Mouse (Mus musculus): ENCODE measurements around the gene Fuk. TPM values are rescaled to one million over a fixed set of nuclear protein-coding genes. Genes with fewer than 3 reads are reported as not detected.
"Not testable (repeated sequence)": the region's sequence is repeated elsewhere in the genome, so short reads cannot be mapped to it uniquely, and the experiment has no call there.

Gene Fuk
- total RNA-seq, 2 experiments from 2014 or later, result 4.1 to 5.0 TPM

GRCm38 (mm10) chr8:110919341-110920031, 17.2 kb upstream of the Fuk start, which contains the start of gene St3gal2:
St3gal2 (plus strand) TSS chr8:110919922.
- DNase-seq, result peak; percentile 79

DNA sequence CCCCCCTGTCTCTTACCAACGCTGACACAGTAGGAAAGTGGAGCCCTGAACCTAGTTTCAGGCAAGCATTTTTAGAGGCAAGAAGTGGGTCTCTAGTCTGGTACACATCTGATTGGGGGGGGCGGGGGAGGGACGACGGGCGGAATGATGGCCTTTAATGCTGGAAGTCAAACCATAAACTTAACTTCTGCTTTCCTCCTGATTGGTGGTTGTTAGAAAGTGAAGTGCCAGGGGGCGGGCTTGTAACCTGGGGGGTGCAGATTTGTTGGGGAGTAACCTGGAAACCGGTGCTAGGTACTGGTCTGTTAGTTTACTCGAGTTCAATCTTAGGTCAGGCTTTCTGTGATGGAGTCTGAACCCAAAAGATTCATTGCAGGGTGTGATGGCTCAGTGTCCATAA, 16.2 kb upstream of the Fuk start:
- DNase-seq, result no peak

- DNase-seq, result no peak
These were observed 15.7 kb upstream of the Fuk start for GRCm38 (mm10) chr8:110918027-110918426.

- no peak for DNase-seq
These were observed 15.1 kb upstream of the Fuk start for GRCm38 (mm10) chr8:110917415-110917814.

DNA sequence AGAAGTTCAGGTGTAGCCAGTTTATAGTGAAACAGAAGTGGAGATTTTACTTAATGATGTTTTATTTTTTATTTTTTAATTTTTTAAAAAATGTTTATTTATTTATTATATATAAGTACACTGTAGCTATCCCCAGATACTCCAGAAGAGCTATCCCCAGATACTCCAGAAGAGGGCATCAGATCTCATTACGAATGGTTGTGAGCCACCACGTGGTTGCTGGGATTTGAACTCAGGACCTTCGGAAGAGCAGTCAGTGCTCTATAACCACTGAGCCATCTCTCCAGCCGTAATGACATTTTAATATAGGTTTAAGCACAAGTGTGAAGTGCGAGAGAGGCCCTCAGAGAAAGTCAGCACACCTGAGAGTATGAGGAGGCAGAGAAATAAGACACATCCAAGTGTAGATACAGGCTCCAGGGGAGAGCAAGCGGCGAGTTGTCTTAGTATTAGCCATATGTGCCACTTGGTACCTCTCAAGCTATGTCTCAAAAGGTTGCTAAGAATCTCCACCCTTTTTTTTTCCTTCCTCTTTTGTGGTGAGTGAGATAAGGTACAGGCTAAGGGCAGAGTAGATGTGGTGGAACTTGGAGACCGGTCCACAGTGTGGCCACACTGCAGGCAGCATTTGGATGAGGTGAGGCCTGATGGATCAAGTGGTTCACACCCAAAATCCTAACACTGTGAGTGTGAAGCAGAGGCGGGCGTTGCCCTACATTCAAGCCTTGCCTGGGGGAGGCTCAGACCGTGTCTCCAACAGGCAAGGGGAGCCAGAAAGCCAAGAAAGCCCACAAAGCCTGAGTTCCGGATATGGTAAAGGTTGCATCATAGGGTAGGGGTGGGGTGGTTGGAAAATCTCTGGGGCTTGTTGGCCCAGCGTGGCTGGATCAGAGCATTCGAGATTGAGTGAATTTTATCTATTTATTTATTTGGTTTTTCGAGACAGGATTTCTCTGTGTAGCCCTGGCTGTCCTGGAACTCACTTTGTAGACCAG, 9.6 kb upstream of the Fuk start:
- DNase-seq, result no peak

- DNase-seq, result not testable (repeated sequence)
These were observed 7.6 kb upstream of the Fuk start for GRCm38 (mm10) chr8:110909850-110910249.

GRCm38 (mm10) chr8:110906682-110907081, 4.4 kb upstream of the Fuk start:
- DNase-seq, result no peak

GRCm38 (mm10) chr8:110905404-110905803, 3.1 kb upstream of the Fuk start:
- no peak for DNase-seq

DNA sequence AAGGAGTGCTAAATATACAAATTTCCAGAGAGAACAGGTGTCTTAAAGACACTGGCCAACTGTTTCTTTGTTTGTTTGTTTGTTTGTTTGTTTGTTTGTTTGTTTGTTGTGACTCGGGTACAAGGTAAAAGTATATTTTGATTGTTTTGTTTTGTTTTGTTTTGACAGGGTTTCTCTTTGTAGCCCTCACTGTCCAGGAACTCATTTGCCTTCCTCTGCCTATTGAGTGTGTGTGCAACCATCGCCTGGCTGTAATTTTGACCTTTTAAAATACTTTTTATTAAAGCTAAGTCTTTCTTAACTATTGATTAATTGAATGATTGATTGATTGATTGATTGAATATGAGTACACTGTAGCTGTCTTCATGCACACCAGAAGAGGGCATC, 284 bp upstream of the Fuk start:
- DNase-seq, result no peak

GRCm38 (mm10) chr8:110901056-110901455, 1.2 kb downstream of the Fuk start:
- DNase-seq, result no peak

- DNase-seq, result no peak
These were observed 4.8 kb downstream of the Fuk start for GRCm38 (mm10) chr8:110897495-110897894.

DNA sequence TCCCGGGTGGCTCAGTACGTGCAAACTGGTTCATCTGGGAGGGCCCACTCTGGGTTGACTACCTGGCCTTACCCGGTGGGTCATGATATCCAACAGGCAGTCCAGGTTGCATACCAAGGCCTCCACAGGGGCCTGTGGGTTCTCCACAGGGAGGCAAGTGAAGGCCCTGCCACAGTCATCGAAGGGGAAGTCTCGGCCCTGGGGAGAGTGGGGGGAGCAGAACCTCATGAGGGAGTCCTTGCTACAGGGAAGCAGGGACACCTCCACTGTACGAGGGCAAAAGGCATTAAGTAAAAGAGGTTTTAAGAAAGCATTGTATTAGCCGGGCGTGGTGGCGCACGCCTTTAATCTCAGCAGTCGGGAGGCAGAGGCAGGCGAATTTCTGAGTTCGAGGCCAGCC, 6.5 kb downstream of the Fuk start:
- no peak for DNase-seq

- no peak for DNase-seq
These were observed 7.0 kb downstream of the Fuk start for GRCm38 (mm10) chr8:110895254-110895653.

DNA sequence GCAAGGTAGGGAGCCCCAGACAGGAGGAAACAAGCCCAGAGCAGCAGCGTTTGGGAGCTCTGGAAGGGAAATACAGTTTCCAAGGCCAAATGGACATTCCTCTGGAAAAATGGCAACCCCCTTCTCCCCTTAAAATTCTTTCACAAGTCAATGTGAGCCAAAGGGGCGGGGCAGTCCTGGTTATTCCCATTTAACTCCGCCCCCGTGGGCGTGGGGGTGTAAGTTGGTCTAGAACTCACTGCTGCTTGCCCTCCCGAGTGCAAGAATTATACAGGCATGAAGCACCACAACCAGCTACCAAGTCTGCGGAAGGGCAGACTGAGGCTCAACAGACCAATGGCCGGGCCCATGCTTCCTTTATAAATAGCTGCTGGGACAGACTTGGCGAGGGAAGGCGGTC, 7.4 kb downstream of the Fuk start:
- no peak for DNase-seq

DNA sequence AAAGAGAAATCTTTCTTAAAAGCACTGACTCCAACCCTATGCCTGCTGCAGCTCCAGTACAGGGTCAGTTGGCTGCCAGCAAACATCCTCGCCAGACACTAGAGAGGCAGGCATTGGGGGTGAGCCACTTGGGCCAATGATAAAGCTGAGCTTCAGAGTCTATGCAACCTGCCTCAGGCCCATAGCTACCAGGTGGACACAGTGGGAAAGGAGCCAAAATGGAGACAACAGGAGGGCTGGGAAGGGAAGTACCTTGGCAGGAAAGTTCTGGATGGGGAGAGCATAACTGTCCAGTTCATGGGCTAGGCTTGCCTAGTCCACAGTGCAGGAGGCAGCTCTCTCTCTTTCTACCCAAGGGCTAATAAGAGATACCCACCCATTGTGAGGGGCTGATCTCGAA, 9.4 kb downstream of the Fuk start:
- no peak for DNase-seq

DNA sequence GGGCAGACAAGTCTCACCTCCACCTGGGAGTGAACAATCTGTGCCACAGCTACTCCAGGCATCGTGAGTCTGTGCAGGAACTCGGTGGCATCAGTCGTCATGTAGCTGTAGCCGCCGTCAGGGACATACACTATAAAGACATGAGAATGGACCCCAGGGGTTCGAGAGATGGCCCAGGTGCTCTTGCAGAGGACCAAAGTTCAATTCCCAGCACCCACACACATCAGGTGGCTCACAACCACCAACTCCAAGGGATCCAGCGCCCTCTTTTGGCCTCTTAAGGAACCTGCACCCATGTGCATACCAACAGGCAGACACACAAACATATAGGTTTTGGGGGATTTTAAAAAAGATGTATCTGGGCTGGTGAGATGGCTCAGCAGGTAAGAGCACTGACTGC, 10.2 kb downstream of the Fuk start:
- DNase-seq, result no peak

- DNase-seq, result no peak
These were observed 12.3 kb downstream of the Fuk start for GRCm38 (mm10) chr8:110889904-110890470.

GRCm38 (mm10) chr8:110888860-110889259, 13.4 kb downstream of the Fuk start:
- peak; percentile 76 for DNase-seq

GRCm38 (mm10) chr8:110888441-110888840, 13.8 kb downstream of the Fuk start:
- no peak for DNase-seq

- peak; percentile 36 for DNase-seq
These were observed 14.7 kb downstream of the Fuk start for GRCm38 (mm10) chr8:110887551-110887950.

GRCm38 (mm10) chr8:110886634-110887033, 15.7 kb downstream of the Fuk start:
- no peak for DNase-seq

- DNase-seq, result no peak
These were observed 18.5 kb downstream of the Fuk start for GRCm38 (mm10) chr8:110883824-110884223.

DNA sequence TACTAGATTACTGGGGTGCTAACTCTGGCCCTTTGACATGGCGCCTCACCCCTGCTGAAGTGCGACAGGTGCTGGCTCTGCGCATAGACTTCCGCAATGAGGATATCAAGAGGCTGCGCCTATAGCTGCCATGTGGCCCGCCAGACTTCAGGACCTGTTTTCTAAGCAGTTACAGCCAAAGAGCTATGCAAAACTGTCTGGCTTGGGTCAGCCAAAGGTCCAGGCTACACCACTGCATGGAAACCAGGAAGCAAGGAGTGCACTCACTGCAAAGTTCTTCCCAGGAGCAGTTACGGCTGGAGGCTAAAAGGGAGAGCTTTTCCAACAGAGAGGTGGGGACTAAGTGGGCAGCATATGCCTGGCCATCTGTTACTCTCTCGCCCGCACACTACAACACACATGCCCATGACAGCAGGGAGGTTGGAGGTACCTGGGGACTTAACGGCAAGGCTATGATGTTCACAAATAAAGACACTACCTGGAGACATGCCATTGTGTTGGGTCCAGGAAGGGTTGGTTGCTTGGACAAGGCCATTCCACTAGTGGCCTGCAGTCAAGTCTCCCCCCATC, 20.5 kb downstream of the Fuk start:
- no peak for DNase-seq

All from gastrocnemius, postnatal 10 days (tissue).